Mouse (Mus musculus): ENCODE measurements at regions not wholly inside any gene's neighbourhood (a gene's known extent, or its start where the extent isn't known, plus 50 kb on each side); places are given as distances from the start of the nearest gene placed in this dataset.

DNA sequence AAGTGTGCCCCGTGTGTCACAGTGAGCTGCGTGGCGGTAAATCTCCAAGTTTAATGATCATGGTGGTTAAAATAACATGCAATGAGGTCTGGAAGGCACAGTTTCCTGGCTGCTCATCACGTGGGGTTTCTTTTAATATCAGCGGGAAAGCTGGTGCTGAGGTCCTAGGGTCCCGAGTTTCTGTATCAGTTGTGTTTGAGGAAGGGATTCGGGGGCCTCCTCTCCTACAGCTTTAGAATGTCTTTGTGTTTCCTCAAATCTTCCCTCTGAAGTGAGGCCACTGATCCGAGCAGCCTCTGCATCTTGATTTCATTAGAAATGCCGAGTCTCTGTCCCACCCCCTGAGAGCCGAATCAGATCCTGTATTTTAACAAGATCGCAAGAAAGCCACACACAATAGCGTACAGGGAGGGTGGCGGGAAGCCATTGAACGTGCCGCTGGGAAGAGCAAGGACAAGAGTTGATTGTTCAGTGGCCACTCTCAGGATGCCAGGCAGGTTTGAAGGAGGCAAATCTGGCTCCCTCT is 215.5 kb downstream of the Ppp4r2 start:
- in situ Hi-C loops (cut with MboI; ENCODE audit: low pct_unique_long_range_greater_than_20kb) = no loop called here
- peaks cover 10% of the 10 kb centered on the region for H3K27me3 ChIP-seq
- TF ChIP-seq CTCF (IDR thresholded peaks at IDR 0.05) = no peak
- ATAC-seq (no peak), DNase-seq (ENCODE audit: low read depth, low spot score) (no peak)
- POLR2A ChIA-PET = interaction anchor here (0.6 kb wide), 1 partner anchor 1299 kb away, joined by 3 read pairs; no protein-coding TSS in a partner anchor
- CTCF ChIA-PET = interaction anchor here (1.3 kb wide), 1 partner anchor 12 kb away, joined by 3 read pairs; no protein-coding TSS in a partner anchor

DNA sequence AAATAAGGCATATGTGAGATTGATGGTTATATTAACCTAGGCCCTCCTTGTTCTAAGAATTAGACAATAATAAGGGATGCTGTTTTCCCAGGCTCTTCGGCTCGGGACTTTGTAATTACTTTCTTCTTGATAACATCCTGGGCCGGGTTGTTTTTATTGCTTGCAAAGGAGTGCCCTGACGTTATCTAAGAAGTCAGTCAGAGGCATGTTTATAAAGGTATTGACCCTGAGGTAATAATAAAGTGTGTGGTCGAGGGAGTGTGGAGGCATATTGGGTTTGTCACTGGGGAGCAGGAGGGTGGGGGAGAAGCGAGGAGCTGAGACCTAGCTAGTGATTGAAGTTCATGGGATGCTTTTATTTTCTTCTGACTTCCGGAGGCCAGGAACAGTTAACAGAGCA is 221.5 kb downstream of the Ppp4r2 start:
- ChIA-PET CTCF (no interaction called here), POLR2A (no interaction called here)
- TF ChIP-seq CTCF (IDR thresholded peaks at IDR 0.05) = no peak
- no peak for ATAC-seq
- peaks cover 10% of the 10 kb centered on the region for H3K27me3 ChIP-seq
- in situ Hi-C loops (cut with MboI; ENCODE audit: low pct_unique_long_range_greater_than_20kb) = no loop called here
- DNase-seq (ENCODE audit: low read depth, low spot score) = no peak

DNA sequence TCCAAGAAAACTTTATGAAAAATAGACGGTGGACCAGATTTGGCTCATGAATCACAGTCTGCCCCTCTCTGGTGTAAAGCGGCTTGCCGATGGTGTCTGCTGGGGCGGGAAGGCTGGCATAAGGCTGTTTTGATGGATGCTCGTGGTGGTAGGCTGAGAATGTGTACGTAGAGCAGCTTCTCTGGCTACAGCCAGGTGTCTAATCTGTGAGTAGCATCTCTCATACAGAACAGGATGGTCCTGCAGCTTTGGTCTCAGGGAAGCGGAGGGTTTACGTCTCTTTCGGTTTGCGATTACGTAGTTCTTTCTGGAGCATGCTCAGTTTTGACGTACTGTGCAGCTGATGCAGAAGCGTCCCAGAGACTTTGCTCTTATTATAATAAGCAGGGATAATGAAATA is 222.9 kb downstream of the Ppp4r2 start:
- in situ Hi-C loops (cut with MboI; ENCODE audit: low pct_unique_long_range_greater_than_20kb) = no loop called here
- ATAC-seq (no peak), DNase-seq (ENCODE audit: low read depth, low spot score) (no peak)
- H3K27me3 ChIP-seq = peaks cover 5% of the 10 kb centered on the region
- ChIA-PET POLR2A (no interaction called here), CTCF (no interaction called here)
- TF ChIP-seq CTCF (IDR thresholded peaks at IDR 0.05) = no peak

DNA sequence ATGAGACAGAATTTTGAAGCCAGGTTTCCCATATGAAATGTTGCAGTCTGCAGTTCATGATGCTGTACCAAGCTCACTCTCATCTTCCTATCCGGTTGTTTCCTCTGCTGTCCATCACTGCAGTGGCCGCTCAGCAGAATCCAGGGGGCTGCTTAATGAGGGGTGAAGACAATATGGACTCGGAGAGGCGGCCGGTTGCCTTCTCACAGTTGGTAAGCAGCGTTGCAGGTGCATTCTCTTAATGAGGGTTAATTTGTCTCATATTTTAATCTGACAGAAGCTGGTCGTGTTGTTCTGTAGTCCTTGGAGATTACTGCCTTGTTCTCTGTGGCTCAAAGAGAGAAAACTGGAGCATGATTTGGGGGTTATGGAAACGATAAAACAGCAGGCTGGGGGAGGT is 225.6 kb downstream of the Ppp4r2 start:
- in situ Hi-C loops (cut with MboI; ENCODE audit: low pct_unique_long_range_greater_than_20kb) = no loop called here
- CTCF ChIA-PET = no interaction called here

DNA sequence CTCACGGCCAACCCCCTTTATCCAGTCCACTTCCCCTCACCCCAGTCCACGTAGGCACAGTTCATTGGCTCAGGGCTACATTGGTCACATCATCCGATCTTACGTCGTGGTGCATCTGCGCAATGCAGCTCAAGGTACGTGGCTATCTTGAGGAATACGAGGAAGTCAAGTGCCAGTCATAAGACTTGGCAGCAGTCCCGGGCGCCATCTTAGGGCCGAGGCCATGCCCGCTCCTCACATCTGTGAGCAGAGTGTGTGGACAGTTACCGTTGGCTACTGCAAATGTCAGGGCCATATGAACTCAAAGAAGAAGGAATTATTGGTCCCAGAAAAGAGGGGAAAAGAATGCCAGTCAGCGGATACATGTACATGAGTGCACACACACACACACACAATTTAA is 228.8 kb downstream of the Ppp4r2 start:
- ChIA-PET CTCF (interaction anchor here (1.3 kb wide), 1 partner anchor 22 kb away, joined by 3 read pairs; no protein-coding TSS in a partner anchor), POLR2A (no interaction called here)
- H3K27me3 ChIP-seq = no peaks in the 10 kb centered on the region
- TF ChIP-seq CTCF (IDR thresholded peaks at IDR 0.05) = no peak
- in situ Hi-C loops (cut with MboI; ENCODE audit: low pct_unique_long_range_greater_than_20kb) = no loop called here
- ATAC-seq = no peak
- DNase-seq (ENCODE audit: low read depth, low spot score) = no peak

More for the DNA sequence above, 225.6 kb downstream of the Ppp4r2 start:
- POLR2A ChIA-PET = no interaction called here
- ATAC-seq (no peak), DNase-seq (ENCODE audit: low read depth, low spot score) (no peak)
- no peak for TF ChIP-seq CTCF (IDR thresholded peaks at IDR 0.05)
- H3K27me3 ChIP-seq = peaks cover 5% of the 10 kb centered on the region

DNA sequence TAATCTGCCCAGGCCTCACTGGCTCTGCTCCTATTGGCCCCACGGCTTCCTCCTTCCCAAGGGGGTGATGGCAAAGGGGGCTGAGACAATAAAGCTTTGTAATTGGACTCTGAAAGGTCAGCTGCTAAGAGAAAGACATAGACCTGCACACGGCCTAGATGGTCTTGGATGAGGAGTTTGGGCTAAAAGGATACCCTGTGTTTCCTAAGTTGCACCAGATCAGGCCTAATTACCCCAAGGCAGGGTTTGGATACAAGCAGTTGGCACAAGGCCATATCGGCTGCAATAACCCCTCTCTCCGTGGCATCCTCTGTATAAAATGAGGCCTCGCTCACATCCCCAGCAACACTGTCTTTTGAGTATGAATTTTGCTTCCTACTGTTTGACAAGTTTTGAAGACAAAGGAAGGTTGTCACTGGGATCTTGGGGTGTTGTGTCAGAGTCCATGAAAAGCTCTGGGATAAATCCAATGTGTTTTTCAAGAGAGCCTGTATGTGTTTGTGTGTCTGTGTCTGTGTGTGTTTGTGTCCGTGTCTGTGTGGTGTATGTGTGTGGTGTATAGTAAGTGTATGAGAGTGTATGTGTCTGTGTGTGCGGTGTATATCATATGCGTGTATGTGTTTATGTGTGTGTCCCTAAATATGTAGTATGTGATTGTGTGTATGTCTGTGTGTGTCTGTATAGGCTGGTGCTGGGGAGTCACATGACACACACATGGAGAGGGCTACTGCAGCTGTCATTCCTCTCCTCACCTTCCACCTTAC is 242.5 kb downstream of the Ppp4r2 start:
- in situ Hi-C loops (cut with MboI; ENCODE audit: low pct_unique_long_range_greater_than_20kb) = no loop called here
- no peak for TF ChIP-seq CTCF (IDR thresholded peaks at IDR 0.05)

DNA sequence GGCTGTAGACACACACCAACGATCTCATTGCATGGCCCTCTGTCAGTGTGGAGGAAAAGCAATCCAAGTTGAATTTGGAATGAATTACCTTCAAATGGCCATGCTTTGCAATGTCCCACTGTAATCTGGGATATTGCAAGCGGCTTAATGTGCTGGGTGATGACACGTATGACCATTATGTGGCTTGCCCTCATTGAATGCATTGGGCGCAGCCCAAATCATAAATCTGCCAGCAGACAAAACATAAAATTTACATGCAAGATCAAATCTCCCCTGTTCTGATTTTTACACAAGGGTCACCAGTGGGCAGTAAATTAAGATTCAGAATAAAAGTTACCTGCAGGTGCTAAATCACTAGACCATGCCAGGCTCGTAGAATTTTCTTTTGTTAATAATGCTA is 244.9 kb downstream of the Ppp4r2 start:
- ATAC-seq (no peak), DNase-seq (ENCODE audit: low read depth, low spot score) (no peak)
- in situ Hi-C loops (cut with MboI; ENCODE audit: low pct_unique_long_range_greater_than_20kb) = no loop called here
- CTCF ChIA-PET = no interaction called here
- TF ChIP-seq CTCF (IDR thresholded peaks at IDR 0.05) = no peak
- H3K27me3 ChIP-seq = peaks cover 13% of the 10 kb centered on the region
- POLR2A ChIA-PET = no interaction called here

More for the DNA sequence above, 242.5 kb downstream of the Ppp4r2 start:
- CTCF ChIA-PET = no interaction called here
- POLR2A ChIA-PET = no interaction called here
- ATAC-seq = no peak
- DNase-seq (ENCODE audit: low read depth, low spot score) = no peak
- H3K27me3 ChIP-seq = peaks cover 10% of the 10 kb centered on the region

DNA sequence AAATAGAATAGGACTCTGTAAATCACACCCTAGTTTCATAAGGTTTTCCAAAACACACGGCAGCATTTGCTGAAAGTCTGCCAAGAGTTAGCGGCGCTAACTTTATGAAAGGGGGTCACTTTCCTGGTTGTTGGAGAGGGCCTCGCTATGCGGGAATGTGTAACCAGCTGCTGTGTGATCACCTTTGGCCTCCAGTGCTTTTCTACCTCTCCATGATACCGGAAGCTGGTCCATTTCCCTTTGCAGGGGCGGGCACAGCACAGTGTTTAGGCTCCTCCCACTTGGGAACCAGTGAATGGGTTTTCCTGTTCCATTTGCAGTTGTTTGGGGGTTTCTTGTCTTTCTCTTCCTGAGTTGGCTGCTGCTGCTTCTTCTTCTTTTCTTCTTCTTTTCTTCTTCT is 250.3 kb downstream of the Ppp4r2 start:
- CTCF ChIA-PET = no interaction called here
- H3K27me3 ChIP-seq = peaks cover 21% of the 10 kb centered on the region
- DNase-seq (ENCODE audit: low read depth, low spot score) (no peak), ATAC-seq (no peak)
- no peak for TF ChIP-seq CTCF (IDR thresholded peaks at IDR 0.05)
- in situ Hi-C loops (cut with MboI; ENCODE audit: low pct_unique_long_range_greater_than_20kb) = no loop called here
- POLR2A ChIA-PET = interaction anchor here (0.6 kb wide), 1 partner anchor 544 kb away, joined by 3 read pairs; no protein-coding TSS in a partner anchor

DNA sequence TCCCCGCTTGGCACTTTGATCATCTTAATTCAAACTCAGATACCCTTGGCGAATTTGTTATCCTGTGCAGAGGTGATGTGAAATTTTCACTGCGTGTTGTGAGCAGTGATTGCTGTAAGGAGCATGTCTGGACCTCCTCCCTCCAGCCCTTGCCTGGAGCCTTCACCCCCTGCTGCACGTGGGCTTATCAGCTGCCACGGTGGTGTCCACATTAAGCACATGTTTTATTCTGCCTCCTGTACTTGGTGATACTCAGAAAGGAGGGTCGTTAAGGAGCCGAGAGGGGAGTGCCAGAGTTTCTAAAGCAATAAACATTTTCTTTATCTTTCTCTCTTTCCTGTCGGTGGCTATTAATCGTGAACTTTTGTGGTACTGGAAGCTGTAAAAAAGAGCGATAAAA is 258.8 kb downstream of the Ppp4r2 start:
- DNase-seq (ENCODE audit: low read depth, low spot score) = no peak
- ChIA-PET CTCF (no interaction called here), POLR2A (no interaction called here)
- TF ChIP-seq CTCF (IDR thresholded peaks at IDR 0.05) = no peak
- ATAC-seq = no peak
- in situ Hi-C loops (cut with MboI; ENCODE audit: low pct_unique_long_range_greater_than_20kb) = no loop called here
- peaks cover 36% of the 10 kb centered on the region for H3K27me3 ChIP-seq
